Mouse (Mus musculus) brain, adult 2 months (tissue): ENCODE data around the gene Fndc3b.

Experiments
- DNase-seq: peaks from one replicate; pipeline ENCODE4 v3.0.0; 2011; ENCODE audit warnings: low read depth, low spot score

Fndc3b gene

DNA sequence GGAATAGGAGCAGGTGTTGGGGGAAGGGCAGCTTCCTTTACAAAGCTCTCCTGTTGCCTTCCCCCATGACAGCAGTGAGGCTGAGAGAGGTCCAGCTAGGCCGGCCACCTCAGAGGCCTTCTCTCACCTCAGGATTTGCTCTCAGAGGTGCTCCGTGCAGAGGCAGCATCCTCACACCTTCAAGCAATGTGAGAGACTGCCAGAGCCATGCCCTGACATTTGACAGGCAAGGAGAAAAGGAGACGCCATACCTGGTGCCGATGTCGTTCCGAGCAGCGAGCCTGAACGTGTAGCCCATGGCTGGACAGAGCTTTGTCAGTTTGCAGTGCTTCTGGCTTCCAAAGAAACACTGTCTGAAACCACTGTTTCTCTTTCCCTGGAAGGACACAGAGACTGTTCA, 241.1 kb downstream of the Fndc3b start:
- DNase-seq: no peak

GRCm38 (mm10) chr3:27467505-27468020, 243.5 kb downstream of the Fndc3b start:
- peak; percentile 20 for DNase-seq

GRCm38 (mm10) chr3:27466297-27466901, 244.7 kb downstream of the Fndc3b start:
- peak; percentile 83 for DNase-seq

DNA sequence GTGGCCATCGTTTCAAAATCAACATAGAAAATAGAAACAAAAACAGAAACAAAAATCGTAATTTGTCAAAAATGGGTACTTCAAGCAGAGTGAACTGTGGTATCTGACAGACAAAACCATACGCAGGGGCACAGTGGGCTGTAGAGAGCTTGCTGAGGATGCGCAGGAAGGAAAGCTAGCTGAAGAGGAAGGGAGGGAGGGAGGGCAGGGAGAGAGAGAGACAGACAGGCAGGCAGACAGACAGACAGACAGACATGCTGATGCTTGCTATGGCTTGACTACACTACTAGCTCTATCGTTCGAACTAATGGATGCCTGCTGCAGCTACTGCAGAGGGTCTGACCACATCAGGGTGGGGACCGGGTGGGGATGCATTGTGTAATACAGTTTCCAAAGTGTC, 247.7 kb downstream of the Fndc3b start:
- DNase-seq: no peak

GRCm38 (mm10) chr3:27462934-27463333, 248.2 kb downstream of the Fndc3b start:
- DNase-seq: no peak

DNA sequence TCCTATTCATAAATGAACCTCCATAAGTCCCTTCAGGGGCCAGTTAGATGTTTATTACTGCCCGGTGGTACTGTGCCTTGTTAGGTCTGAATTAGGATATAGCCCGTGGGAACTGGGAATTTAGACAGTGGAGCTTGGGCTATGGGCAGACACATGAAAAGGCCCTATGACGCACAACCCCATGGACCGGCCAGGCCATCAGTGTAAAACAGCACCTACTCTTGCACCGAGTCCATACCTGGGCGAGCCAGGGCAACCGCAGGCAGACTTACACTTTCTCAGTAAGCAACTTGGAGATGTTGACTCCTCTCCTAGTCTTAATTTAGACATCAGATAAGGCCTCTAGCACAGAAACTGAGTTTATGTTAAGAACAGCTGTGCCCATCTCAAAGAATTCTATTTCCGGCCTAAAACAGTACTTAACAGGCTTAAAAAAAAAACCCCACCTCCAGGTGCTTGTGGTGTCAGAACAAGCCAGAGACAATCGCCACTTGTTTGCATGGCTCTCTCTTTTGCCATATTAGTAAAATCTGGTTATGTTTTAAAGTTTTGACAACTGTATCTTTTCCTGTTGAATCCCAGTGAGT, 248.7 kb downstream of the Fndc3b start:
- peak; percentile 28 for DNase-seq

GRCm38 (mm10) chr3:27461861-27462260, 249.2 kb downstream of the Fndc3b start:
- DNase-seq: no peak

DNA sequence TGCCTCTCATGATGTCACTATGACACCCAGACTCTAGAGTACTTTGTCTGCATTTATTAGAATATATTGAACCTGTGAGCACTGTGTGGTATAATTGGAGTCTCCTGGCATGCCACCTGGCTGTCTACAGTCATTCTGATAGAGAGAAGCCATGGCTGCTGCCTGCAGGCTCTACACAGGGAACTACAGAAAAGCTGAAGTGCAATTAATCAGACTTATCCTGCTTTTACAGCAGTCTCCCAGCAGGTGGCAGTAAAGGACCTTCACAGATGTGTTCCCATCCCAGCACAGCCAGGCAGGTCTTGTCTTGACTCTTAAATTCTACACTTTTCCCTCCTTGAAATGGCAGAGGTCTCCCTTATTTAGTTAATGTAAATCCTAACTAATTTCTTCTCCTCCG, 250.1 kb downstream of the Fndc3b start:
- DNase-seq: peak; percentile 91

GRCm38 (mm10) chr3:27458416-27458815, 252.7 kb downstream of the Fndc3b start:
- DNase-seq: no peak

- no peak for DNase-seq
Observed at GRCm38 (mm10) chr3:27456514-27456913, 254.6 kb downstream of the Fndc3b start.

DNA sequence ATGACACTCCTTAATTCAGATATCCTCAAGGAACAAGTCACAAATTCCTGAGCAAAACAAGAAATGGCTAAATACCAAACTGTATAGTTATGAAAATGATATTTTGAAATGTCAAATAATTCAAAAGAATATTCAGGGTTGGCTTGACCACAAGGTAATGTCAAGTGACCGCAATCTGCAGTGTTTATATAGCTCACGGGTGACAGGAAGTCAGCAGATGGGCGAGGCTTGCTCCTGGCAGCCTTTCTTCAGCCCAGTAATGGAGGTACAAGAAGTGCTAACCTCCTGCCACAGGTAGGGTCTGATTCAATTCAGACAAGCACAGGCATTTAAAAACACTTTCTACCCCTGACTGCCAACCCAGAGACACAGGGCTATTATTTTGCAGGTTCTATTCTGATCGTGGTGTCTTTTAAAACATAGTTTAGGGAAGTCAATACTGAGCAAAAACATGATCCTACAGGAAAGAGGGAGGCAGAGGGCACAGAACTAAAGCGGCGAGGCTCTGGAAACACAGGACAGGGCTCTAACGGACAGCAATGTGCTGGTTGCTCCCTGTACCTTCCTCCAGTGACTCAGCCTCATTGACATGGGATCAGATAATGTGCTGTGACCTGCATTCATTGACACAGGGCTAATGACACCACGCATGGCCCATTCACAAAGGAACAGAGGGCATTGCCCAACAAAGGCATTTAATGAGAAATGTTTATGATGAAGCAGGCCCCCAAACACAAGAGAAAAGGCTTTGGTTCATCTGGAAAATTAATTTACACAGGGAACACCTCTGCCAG, 256.5 kb downstream of the Fndc3b start:
- no peak for DNase-seq

- peak; percentile 48 for DNase-seq
Observed at GRCm38 (mm10) chr3:27453453-27454098, 257.5 kb downstream of the Fndc3b start.

GRCm38 (mm10) chr3:27449447-27449846, 261.7 kb downstream of the Fndc3b start:
- DNase-seq: no peak

DNA sequence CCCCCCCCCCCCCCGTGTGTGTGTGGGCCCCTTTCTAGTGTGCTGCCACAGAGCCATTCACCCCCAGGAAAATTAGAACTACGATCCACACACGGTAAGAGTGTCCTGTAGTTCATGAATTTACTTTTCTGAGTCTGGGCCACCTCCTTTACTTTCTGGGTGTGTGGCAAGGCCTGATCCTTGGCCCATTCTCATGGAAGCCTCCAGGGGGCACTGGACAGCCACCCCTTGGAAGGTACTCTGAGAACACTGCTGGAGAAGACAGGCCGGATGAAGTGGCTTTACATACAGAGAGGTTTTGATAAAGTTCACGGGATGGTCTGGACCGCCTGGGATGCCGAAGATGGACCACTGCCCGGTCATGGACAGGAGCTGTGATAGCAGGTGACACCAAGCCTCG, 262.7 kb downstream of the Fndc3b start:
- peak; percentile 29 for DNase-seq

DNA sequence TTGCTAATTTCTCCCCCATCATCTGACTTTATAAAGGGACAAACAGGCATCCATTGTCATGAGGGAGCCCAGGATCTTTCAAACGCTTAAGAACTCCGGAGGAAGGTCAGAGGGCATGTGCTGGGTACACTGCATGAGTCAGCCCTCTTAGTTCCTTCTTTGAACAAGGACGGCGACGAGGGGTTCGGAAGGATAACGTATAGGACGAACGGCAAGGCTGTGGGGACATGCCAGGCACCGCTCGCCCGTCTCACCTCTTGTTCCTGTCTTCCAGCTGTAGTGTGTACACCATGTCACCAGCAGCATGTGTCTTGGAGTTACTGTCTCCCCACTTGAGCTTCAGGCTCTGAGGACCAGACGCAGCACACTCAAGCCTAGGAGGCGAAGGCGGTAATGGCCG, 271.4 kb downstream of the Fndc3b start:
- no peak for DNase-seq

DNA sequence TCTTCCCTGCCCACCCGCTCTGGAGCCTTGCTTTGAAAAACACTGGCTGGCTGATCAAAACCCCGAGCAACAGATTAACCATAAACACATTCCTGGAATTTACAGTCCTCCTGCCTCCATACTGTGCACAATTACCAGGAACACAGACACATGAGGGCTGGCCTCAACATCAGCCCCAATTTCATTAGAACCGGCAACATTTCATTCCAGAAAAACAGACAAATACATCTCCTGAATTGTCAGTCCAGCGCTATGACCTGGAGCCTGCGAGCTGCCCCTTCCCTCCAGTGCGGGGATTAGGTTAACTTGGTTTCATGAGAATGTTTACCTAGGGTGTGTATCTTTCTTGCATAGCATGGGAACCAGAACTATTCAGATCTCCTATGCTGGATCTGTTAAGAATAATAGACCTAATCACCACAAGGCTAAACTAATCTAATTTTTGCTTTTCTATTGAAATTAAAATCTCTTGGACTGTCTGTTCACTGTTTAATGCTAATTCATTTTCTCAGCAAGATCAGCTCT, 275.9 kb downstream of the Fndc3b start:
- no peak for DNase-seq

DNA sequence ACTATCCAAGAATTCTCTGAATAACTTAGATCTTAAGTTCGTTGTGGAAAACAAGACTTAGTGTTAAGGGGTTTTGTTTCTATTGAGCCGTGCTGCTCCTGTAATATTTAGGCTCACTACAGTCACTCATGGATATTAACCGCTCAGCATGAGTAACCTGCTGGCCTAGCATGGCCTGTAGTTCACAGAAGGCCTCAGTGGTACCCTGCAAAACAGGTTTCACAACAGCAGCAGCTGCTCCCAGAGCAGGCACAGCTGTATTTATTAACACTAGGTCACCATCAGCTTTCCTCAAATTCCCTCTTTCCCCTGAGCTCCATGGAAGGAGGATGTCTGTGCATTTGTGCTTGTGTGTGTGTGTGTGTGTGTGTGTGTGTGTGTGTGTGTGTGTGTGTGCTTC, 278.1 kb downstream of the Fndc3b start:
- no peak for DNase-seq

GRCm38 (mm10) chr3:27430621-27431263, 280.4 kb downstream of the Fndc3b start:
- DNase-seq: peak; percentile 36

GRCm38 (mm10) chr3:27427406-27427805, 283.7 kb downstream of the Fndc3b start:
- DNase-seq: no peak

GRCm38 (mm10) chr3:27424049-27424667, 286.9 kb downstream of the Fndc3b start:
- DNase-seq: no peak

GRCm38 (mm10) chr3:27422521-27422920, 288.6 kb downstream of the Fndc3b start:
- DNase-seq: no peak
